Mouse (Mus musculus): ENCODE measurements around the gene Csnk1g2. TPM values are rescaled to one million over a fixed set of nuclear protein-coding genes. Genes with fewer than 3 reads are reported as not detected.

Gene Csnk1g2
- polyA plus RNA-seq, 1 experiment from 2014 or later = 43.5 TPM

DNA sequence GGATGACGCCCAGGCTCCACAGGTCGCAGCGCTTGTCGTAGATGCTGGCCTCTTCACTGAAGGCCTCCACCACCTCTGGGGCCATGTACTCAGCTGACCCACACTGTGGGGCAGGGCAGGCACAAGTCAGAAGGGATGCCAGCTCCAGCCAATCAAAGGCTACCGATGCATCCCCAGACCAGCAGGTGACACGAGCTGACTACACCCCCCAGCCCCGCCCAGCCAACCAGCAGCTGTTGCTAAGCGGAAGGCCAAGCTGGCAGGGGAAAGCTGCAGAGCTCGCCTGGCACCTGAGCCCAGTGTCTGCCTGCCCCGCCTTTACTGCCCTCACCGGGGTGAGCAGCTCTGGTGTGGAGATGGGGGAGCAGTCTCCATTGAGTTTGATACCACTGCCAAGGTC, 46.0 kb downstream of the Csnk1g2 start:
- Histone ChIP-seq H3K27me3 (ENCODE audit: control insufficient read depth, insufficient read depth, low read length) (no peaks in the 10 kb centered on the region), H3K9ac (replicated peaks; ENCODE audit: low read depth, low read length) (no peak overlapping the region), H3K27ac (ENCODE audit: low read length) (no peak overlapping the region), H3K4me2 (replicated peaks; ENCODE audit: low read depth, low read length) (no peak overlapping the region), H3K36me3 (ENCODE audit: control insufficient read depth, insufficient read depth, low read length) (peaks cover 57% of the 10 kb centered on the region), H3K4me1 (ENCODE audit: control insufficient read depth, insufficient read depth, low read length) (peaks cover 26% of the 10 kb centered on the region), H3K4me3 (ENCODE audit: low read depth, low read length) (no peak overlapping the region), H3K9me3 (ENCODE audit: control insufficient read depth, low read depth, low read length) (no peaks in the 10 kb centered on the region)
- WGBS = 79% methylated on average over 11 of the region's 11 CpGs
- no peak for ATAC-seq (ENCODE audit: insufficient number of reproducible peaks, insufficient read depth, low FRiP score, low read depth)

GRCm38 (mm10) chr10:80669018-80669417, 46.4 kb downstream of the Csnk1g2 start:
- ATAC-seq (ENCODE audit: insufficient number of reproducible peaks, insufficient read depth, low FRiP score, low read depth) = no peak
- Histone ChIP-seq H3K36me3 (ENCODE audit: control insufficient read depth, insufficient read depth, low read length) (peaks cover 61% of the 10 kb centered on the region), H3K4me3 (ENCODE audit: low read depth, low read length) (no peak overlapping the region), H3K27me3 (ENCODE audit: control insufficient read depth, insufficient read depth, low read length) (no peaks in the 10 kb centered on the region), H3K9me3 (ENCODE audit: control insufficient read depth, low read depth, low read length) (no peaks in the 10 kb centered on the region), H3K4me2 (replicated peaks; ENCODE audit: low read depth, low read length) (no peak overlapping the region), H3K27ac (ENCODE audit: low read length) (no peak overlapping the region), H3K9ac (replicated peaks; ENCODE audit: low read depth, low read length) (no peak overlapping the region), H3K4me1 (ENCODE audit: control insufficient read depth, insufficient read depth, low read length) (peaks cover 30% of the 10 kb centered on the region)
- WGBS = 89% methylated on average over 12 of the region's 12 CpGs

DNA sequence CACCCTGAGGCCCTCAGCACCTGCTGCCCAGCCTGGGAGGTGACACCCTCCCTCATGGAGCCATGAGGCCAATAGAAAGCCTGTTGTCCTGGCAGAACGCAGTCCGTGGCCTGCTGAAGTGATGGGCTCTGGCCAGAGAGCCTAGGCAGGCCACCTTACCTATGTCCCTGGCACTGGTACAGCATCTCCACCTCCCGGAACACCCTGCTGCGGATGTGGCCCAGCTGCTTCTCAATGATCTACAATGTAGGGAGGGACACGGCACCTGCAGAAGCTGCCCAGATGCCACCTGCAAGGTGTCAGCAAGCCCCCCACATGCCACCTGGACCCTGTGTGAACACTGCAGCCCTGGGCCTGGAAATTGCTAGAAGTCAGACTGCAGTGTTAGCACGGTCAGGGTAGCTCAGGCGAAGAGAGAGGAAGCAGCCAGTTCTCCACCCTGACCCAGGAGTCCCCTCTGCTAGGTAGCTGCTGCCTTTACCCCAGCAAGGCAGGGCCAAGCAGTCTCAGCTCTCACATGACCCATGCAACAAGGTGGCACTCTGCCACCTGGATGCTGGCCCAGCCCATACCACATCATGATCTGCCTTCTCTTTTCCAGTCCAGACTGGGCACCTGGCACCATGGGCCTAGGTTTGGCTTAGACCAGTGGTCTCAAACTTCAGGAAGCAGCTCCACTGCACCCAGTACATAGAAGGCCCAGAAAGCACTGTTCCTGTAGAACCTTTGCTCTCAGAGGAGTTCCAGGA, 47.3 kb downstream of the Csnk1g2 start:
- Histone ChIP-seq H3K27ac (ENCODE audit: low read length) (no peak overlapping the region), H3K9me3 (ENCODE audit: control insufficient read depth, low read depth, low read length) (no peaks in the 10 kb centered on the region), H3K4me1 (ENCODE audit: control insufficient read depth, insufficient read depth, low read length) (peaks cover 33% of the 10 kb centered on the region), H3K36me3 (ENCODE audit: control insufficient read depth, insufficient read depth, low read length) (peaks cover 62% of the 10 kb centered on the region), H3K4me2 (replicated peaks; ENCODE audit: low read depth, low read length) (no peak overlapping the region), H3K27me3 (ENCODE audit: control insufficient read depth, insufficient read depth, low read length) (no peaks in the 10 kb centered on the region), H3K4me3 (ENCODE audit: low read depth, low read length) (no peak overlapping the region), H3K9ac (replicated peaks; ENCODE audit: low read depth, low read length) (no peak overlapping the region)
- ATAC-seq (ENCODE audit: insufficient number of reproducible peaks, insufficient read depth, low FRiP score, low read depth) = no peak
- whole genome bisulfite sequencing = 98% methylated on average over 7 of the region's 7 CpGs

- Histone ChIP-seq H3K27ac (ENCODE audit: low read length) (no peak overlapping the region), H3K4me1 (ENCODE audit: control insufficient read depth, insufficient read depth, low read length) (peaks cover 30% of the 10 kb centered on the region), H3K4me3 (ENCODE audit: low read depth, low read length) (no peak overlapping the region), H3K9me3 (ENCODE audit: control insufficient read depth, low read depth, low read length) (no peaks in the 10 kb centered on the region), H3K27me3 (ENCODE audit: control insufficient read depth, insufficient read depth, low read length) (no peaks in the 10 kb centered on the region), H3K36me3 (ENCODE audit: control insufficient read depth, insufficient read depth, low read length) (peaks cover 62% of the 10 kb centered on the region), H3K9ac (replicated peaks; ENCODE audit: low read depth, low read length) (no peak overlapping the region), H3K4me2 (replicated peaks; ENCODE audit: low read depth, low read length) (no peak overlapping the region)
- ATAC-seq (ENCODE audit: insufficient number of reproducible peaks, insufficient read depth, low FRiP score, low read depth) = no peak
- 89% methylated on average over 2 of the region's 2 CpGs for WGBS
Observed at GRCm38 (mm10) chr10:80670531-80670930, 47.9 kb downstream of the Csnk1g2 start.

DNA sequence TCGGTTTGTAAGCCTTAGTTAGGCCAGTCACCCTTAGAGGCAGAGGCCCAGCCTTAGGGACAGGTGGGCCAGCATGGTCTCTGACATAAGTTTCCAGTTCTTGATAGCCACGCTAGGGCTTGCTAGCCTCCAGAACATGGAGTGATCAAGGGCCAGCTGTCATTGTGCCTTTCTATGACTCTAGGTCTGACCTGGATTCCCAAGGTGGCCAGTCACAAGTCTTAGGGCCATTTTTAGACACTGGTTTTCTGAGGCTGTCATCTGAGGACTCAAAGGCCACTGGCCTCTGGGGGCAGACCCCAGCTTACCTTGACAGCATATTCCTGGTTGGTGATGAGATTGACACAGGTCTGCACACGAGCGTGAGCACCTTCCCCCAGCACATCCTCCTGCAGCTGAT, 48.6 kb downstream of the Csnk1g2 start:
- Histone ChIP-seq H3K4me1 (ENCODE audit: control insufficient read depth, insufficient read depth, low read length) (peaks cover 23% of the 10 kb centered on the region; the same call in 1 of the 2 replicates), H3K36me3 (ENCODE audit: control insufficient read depth, insufficient read depth, low read length) (peaks cover 59% of the 10 kb centered on the region), H3K9me3 (ENCODE audit: control insufficient read depth, low read depth, low read length) (no peaks in the 10 kb centered on the region), H3K27ac (ENCODE audit: low read length) (no peak overlapping the region), H3K4me2 (replicated peaks; ENCODE audit: low read depth, low read length) (no peak overlapping the region), H3K4me3 (ENCODE audit: low read depth, low read length) (no peak overlapping the region), H3K27me3 (ENCODE audit: control insufficient read depth, insufficient read depth, low read length) (no peaks in the 10 kb centered on the region), H3K9ac (replicated peaks; ENCODE audit: low read depth, low read length) (no peak overlapping the region)
- WGBS = 87% methylated on average over 4 of the region's 4 CpGs
- no peak for ATAC-seq (ENCODE audit: insufficient number of reproducible peaks, insufficient read depth, low FRiP score, low read depth)

GRCm38 (mm10) chr10:80671936-80672690, 49.5 kb downstream of the Csnk1g2 start:
- no peak for ATAC-seq (ENCODE audit: insufficient number of reproducible peaks, insufficient read depth, low FRiP score, low read depth)
- Histone ChIP-seq H3K4me3 (ENCODE audit: low read depth, low read length) (no peak overlapping the region), H3K4me1 (ENCODE audit: control insufficient read depth, insufficient read depth, low read length) (peaks cover 23% of the 10 kb centered on the region; the same call in 1 of the 2 replicates), H3K36me3 (ENCODE audit: control insufficient read depth, insufficient read depth, low read length) (peaks cover 50% of the 10 kb centered on the region), H3K27me3 (ENCODE audit: control insufficient read depth, insufficient read depth, low read length) (no peaks in the 10 kb centered on the region), H3K9ac (replicated peaks; ENCODE audit: low read depth, low read length) (no peak overlapping the region), H3K27ac (ENCODE audit: low read length) (no peak overlapping the region), H3K4me2 (replicated peaks; ENCODE audit: low read depth, low read length) (no peak overlapping the region), H3K9me3 (ENCODE audit: control insufficient read depth, low read depth, low read length) (no peaks in the 10 kb centered on the region)
- 81% methylated on average over 11 of the region's 11 CpGs for WGBS

- WGBS = 85% methylated on average over 3 of the region's 3 CpGs
- Histone ChIP-seq H3K9ac (replicated peaks; ENCODE audit: low read depth, low read length) (peak overlapping the region; percentile 11; the same call in 1 of the 2 replicates), H3K4me2 (replicated peaks; ENCODE audit: low read depth, low read length) (peak overlapping the region; percentile 89), H3K27ac (ENCODE audit: low read length) (no peak overlapping the region), H3K9me3 (ENCODE audit: control insufficient read depth, low read depth, low read length) (no peaks in the 10 kb centered on the region), H3K4me3 (ENCODE audit: low read depth, low read length) (peak overlapping the region; percentile 97; the same call in 1 of the 2 replicates), H3K36me3 (ENCODE audit: control insufficient read depth, insufficient read depth, low read length) (peaks cover 35% of the 10 kb centered on the region), H3K4me1 (ENCODE audit: control insufficient read depth, insufficient read depth, low read length) (peaks cover 39% of the 10 kb centered on the region), H3K27me3 (ENCODE audit: control insufficient read depth, insufficient read depth, low read length) (no peaks in the 10 kb centered on the region)
- no peak for ATAC-seq (ENCODE audit: insufficient number of reproducible peaks, insufficient read depth, low FRiP score, low read depth)
Observed at GRCm38 (mm10) chr10:80673690-80674089, 51.1 kb downstream of the Csnk1g2 start.

DNA sequence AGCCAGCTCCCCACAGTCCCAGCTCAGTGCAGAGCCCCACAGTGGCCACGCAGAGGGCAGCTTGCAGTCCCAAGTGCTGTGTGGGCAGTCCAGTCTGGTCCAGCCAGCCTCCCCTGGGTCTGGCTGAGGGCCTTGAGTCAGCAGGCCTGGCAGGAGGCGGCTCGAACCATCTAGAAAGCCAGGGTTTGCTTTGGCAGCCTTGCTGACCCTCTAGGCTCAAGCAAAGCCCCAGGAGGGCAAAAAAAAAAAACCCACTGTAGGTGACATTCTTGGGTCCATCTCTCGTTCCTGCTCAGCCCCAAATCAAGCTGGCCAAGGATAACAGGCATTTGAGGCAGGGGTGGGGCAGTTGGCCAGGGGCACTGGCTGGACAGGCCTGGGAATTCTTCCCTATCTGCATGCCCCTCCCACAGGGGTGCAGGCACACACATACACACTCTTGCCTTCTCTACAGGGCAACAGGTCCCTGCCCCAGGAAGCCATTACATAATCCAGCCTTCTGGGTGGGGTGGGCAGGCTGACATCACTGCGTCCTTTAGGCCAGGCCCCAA, 51.6 kb downstream of the Csnk1g2 start:
- Histone ChIP-seq H3K4me3 (ENCODE audit: low read depth, low read length) (peak overlapping the region; percentile 97), H3K27ac (ENCODE audit: low read length) (no peak overlapping the region), H3K4me1 (ENCODE audit: control insufficient read depth, insufficient read depth, low read length) (peaks cover 44% of the 10 kb centered on the region), H3K27me3 (ENCODE audit: control insufficient read depth, insufficient read depth, low read length) (no peaks in the 10 kb centered on the region), H3K9me3 (ENCODE audit: control insufficient read depth, low read depth, low read length) (no peaks in the 10 kb centered on the region), H3K9ac (replicated peaks; ENCODE audit: low read depth, low read length) (peak overlapping the region; percentile 11; the same call in 1 of the 2 replicates), H3K36me3 (ENCODE audit: control insufficient read depth, insufficient read depth, low read length) (peaks cover 29% of the 10 kb centered on the region), H3K4me2 (replicated peaks; ENCODE audit: low read depth, low read length) (peak overlapping the region; percentile 89)
- WGBS = 56% methylated on average over 5 of the region's 5 CpGs
- no peak for ATAC-seq (ENCODE audit: insufficient number of reproducible peaks, insufficient read depth, low FRiP score, low read depth)
